Mouse (Mus musculus) brain, embryonic 18.5 days (tissue): ENCODE results near the gene Heg1.

Source experiments
- DNase-seq: peaks from one replicate; pipeline ENCODE4 v3.0.0-alpha.2; 2012; ENCODE audit warnings: low read depth, low spot score

The Heg1 gene

GRCm38 (mm10) chr16:33684162-33684702, at the start of gene Heg1:
Gene Heg1 (plus strand): TSS chr16:33684370.
- no peak for DNase-seq

GRCm38 (mm10) chr16:33635836-33636595, 48.2 kb upstream of the Heg1 start:
- no peak for DNase-seq

- DNase-seq, result no peak
Measured at GRCm38 (mm10) chr16:33641779-33642178, 42.4 kb upstream of the Heg1 start.

GRCm38 (mm10) chr16:33653116-33653515, 31.1 kb upstream of the Heg1 start:
- DNase-seq, result no peak

- no peak for DNase-seq
Measured at GRCm38 (mm10) chr16:33655443-33655842, 28.7 kb upstream of the Heg1 start.

GRCm38 (mm10) chr16:33657191-33657590, 27.0 kb upstream of the Heg1 start:
- no peak for DNase-seq

GRCm38 (mm10) chr16:33658121-33658520, 26.0 kb upstream of the Heg1 start:
- DNase-seq, result no peak

- no peak for DNase-seq
Measured at GRCm38 (mm10) chr16:33659521-33659920, 24.6 kb upstream of the Heg1 start.

- DNase-seq, result no peak
Measured at GRCm38 (mm10) chr16:33660125-33660524, 24.0 kb upstream of the Heg1 start.

- DNase-seq, result no peak
Measured at GRCm38 (mm10) chr16:33662841-33663240, 21.3 kb upstream of the Heg1 start.

GRCm38 (mm10) chr16:33666226-33666625, 17.9 kb upstream of the Heg1 start:
- DNase-seq, result no peak

- DNase-seq, result no peak
Measured at GRCm38 (mm10) chr16:33666985-33667538, 17.1 kb upstream of the Heg1 start.

- DNase-seq, result no peak
Measured at GRCm38 (mm10) chr16:33668448-33668847, 15.7 kb upstream of the Heg1 start.

GRCm38 (mm10) chr16:33669072-33669471, 15.1 kb upstream of the Heg1 start:
- DNase-seq, result no peak

GRCm38 (mm10) chr16:33670340-33670739, 13.8 kb upstream of the Heg1 start:
- DNase-seq, result no peak

GRCm38 (mm10) chr16:33670933-33671332, 13.2 kb upstream of the Heg1 start:
- no peak for DNase-seq

- no peak for DNase-seq
Measured at GRCm38 (mm10) chr16:33672188-33672587, 12.0 kb upstream of the Heg1 start.

- DNase-seq, result no peak
Measured at GRCm38 (mm10) chr16:33672643-33673042, 11.5 kb upstream of the Heg1 start.

- DNase-seq, result no peak
Measured at GRCm38 (mm10) chr16:33673530-33674109, 10.6 kb upstream of the Heg1 start.

GRCm38 (mm10) chr16:33675151-33675847, 8.9 kb upstream of the Heg1 start:
- no peak for DNase-seq

- DNase-seq, result no peak
Measured at GRCm38 (mm10) chr16:33675848-33676184, 8.4 kb upstream of the Heg1 start.
